Mouse (Mus musculus) liver, postnatal 0 days (tissue): ENCODE data around the gene Hivep1. TPM values are rescaled to one million over a fixed set of nuclear protein-coding genes. Genes with fewer than 3 reads are reported as not detected.

Experiments
- ATAC-seq: fragments of 200-750 bp; cut with Nextera tagmentation; 2 replicates; pipeline ENCODE4 v1.8.0; 2017; ENCODE audit warnings: mild to moderate bottlenecking, moderate library complexity
- DNase-seq: peaks from one replicate; pipeline ENCODE4 v3.0.0-alpha.2; 2016
- H3K27ac ChIP-seq: fragments of 300-500 bp; sonication (generic); 2 replicates; pipeline ENCODE4 v1.5.1; 2014; ENCODE audit warnings: antibody characterized with exemption, moderate library complexity, mild to moderate bottlenecking, low read depth
- H3K27me3 ChIP-seq: fragments of 300-500 bp; sonication (generic); 2 replicates; pipeline ENCODE4 v1.6.1; 2014; ENCODE audit warnings: low read length, control low read depth, mixed read lengths; ENCODE audit not compliant: insufficient read depth
- H3K36me3 ChIP-seq: fragments of 300-500 bp; sonication (generic); replicated peaks from 2 replicates; pipeline ENCODE4 v1.6.1; 2014; ENCODE audit warnings: mild to moderate bottlenecking, control low read depth, low read length, moderate library complexity, mixed read lengths; ENCODE audit not compliant: insufficient read depth
- H3K4me1 ChIP-seq: fragments of 300-500 bp; sonication (generic); 2 replicates; pipeline ENCODE4 v1.6.1; 2014; ENCODE audit warnings: antibody characterized with exemption, mild to moderate bottlenecking, control low read depth; ENCODE audit not compliant: insufficient read depth
- H3K4me2 ChIP-seq: fragments of 300-500 bp; sonication (generic); 2 replicates; pipeline ENCODE4 v1.6.1; 2014; ENCODE audit warnings: low read depth, mild to moderate bottlenecking, low read length, moderate library complexity, mixed read lengths
- H3K4me3 ChIP-seq: fragments of 300-500 bp; sonication (generic); 2 replicates; pipeline ENCODE4 v1.5.1; 2014; ENCODE audit warnings: low read depth, low read length
- H3K9ac ChIP-seq: fragments of 300-500 bp; sonication (generic); replicated peaks from 2 replicates; pipeline ENCODE4 v1.6.1; 2014; ENCODE audit warnings: mild to moderate bottlenecking, moderate library complexity
- H3K9me3 ChIP-seq: fragments of 300-500 bp; sonication (generic); 2 replicates; pipeline ENCODE4 v1.6.1; 2016; ENCODE audit warnings: mild to moderate bottlenecking, control low read depth, low read length, mixed read lengths
- CTCF ChIP-seq: sonication (generic); IDR thresholded peaks from 2 replicates; pipeline ENCODE4 v1.5.1; 2016; ENCODE audit warnings: antibody characterized with exemption, low read depth
- EP300 ChIP-seq: IDR thresholded peaks from 2 replicates; pipeline ENCODE4 v1.6.1; 2016; ENCODE audit warnings: antibody characterized with exemption, low read depth, mild to moderate bottlenecking
- WGBS: fragments of 180-500 bp; shearing (Covaris S2); extraction: QIAGEN DNeasy Blood & Tissue Kit; methylation state at CpG from one replicate; pipeline ENCODE4 v1.1.7; 2014; ENCODE audit not compliant: insufficient replicate concordance; 5-methylcytosine and 5-hydroxymethylcytosine counted together
- polyA plus RNA-seq: library from polyadenylated mRNA; unstranded; fragments of >200 nt; fragmentation: Nextera tagmentation; extraction: Ambion mirVana; gene quantifications from 2 replicates; pipeline ENCODE4 v1.2.1, GENCODE M21; 2015

The Hivep1 gene
- polyA plus RNA-seq, 1 experiment from 2014 or later = 3.1 TPM

DNA sequence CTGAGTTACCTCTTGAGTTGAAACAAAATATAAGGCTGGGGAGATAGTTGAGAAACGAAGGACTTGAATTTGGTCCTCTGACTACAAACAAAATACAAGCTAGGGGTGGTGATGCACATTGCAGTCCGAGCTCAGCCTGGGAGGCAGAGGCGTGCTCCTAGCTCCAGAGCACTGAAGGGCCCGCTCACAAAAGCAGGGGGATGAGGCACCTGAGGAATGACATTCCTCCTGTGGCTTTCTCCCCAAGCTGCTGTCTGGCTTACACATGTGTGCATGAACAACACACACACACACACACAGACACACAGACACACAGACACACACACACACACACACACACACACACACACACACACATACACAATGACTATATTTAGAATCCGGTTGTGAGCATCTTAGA, 60.9 kb downstream of the Hivep1 start:
- Histone ChIP-seq H3K4me3 (no peak overlapping the region), H3K9ac (no peak overlapping the region), H3K27ac (no peak overlapping the region), H3K27me3 (no peaks in the 10 kb centered on the region), H3K4me2 (no peak overlapping the region), H3K9me3 (no peaks in the 10 kb centered on the region), H3K4me1 (peaks cover 14% of the 10 kb centered on the region), H3K36me3 (no peaks in the 10 kb centered on the region)
- no peak for ATAC-seq
- no peak for DNase-seq
- TF ChIP-seq EP300 (no peak), CTCF (no peak)
- 76% methylated on average over 5 of the region's 5 CpGs for WGBS

DNA sequence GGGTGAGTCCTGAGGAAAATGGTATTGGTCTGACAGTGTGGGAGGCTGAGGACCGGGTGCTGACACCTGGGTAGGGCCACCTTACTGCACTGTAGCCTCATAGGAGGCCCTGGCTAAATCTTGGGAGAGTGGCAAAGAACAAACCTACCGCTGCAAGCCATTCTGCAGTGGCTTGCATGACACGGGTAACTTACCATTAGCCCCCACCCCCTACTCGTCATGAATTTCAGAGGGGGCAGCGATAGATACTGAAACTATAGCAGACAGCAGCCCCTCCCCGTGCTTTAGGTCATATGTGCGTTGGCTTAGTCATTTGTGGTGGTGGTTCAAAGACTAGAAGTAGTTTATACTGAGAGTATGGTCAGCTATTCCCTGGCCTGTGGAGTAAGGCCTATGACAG, 61.8 kb downstream of the Hivep1 start:
- no peak overlapping the region for H3K27ac ChIP-seq
- ATAC-seq = no peak
- no peak for TF ChIP-seq CTCF
- TF ChIP-seq EP300 = no peak
- H3K4me3 ChIP-seq = no peak overlapping the region
- H3K4me2 ChIP-seq = no peak overlapping the region
- no peaks in the 10 kb centered on the region for H3K27me3 ChIP-seq
- 86% methylated on average over 7 of the region's 7 CpGs for WGBS
- H3K36me3 ChIP-seq = no peaks in the 10 kb centered on the region
- peaks cover 7% of the 10 kb centered on the region for H3K4me1 ChIP-seq
- no peaks in the 10 kb centered on the region for H3K9me3 ChIP-seq
- no peak overlapping the region for H3K9ac ChIP-seq
- no peak for DNase-seq

DNA sequence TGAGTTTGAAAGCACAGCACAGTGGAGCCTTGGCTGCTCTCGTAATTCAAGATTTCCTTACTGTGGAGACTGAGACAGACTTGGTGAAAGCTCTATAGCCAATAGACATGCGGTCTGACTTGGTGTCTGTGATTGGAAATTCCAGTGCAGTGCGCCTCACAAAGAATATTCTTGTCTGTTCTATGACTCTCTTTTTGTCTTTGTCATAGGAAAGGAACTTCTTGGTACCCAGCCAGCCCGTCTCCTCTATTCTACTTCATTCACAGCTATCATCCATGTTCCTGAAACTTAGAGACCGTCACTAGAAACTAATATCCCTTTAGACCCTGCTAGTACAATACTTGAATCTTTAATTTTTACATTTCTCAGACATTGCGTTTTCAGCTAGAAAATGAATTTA, 64.5 kb downstream of the Hivep1 start:
- no peak overlapping the region for H3K9ac ChIP-seq
- peaks cover 5% of the 10 kb centered on the region for H3K4me1 ChIP-seq
- no peak overlapping the region for H3K27ac ChIP-seq
- no peaks in the 10 kb centered on the region for H3K27me3 ChIP-seq
- no peak overlapping the region for H3K4me3 ChIP-seq
- ATAC-seq = no peak
- no peaks in the 10 kb centered on the region for H3K36me3 ChIP-seq
- DNase-seq = no peak
- no peak overlapping the region for H3K4me2 ChIP-seq
- TF ChIP-seq EP300 (no peak), CTCF (no peak)
- no peaks in the 10 kb centered on the region for H3K9me3 ChIP-seq
- 85% methylated on average over 6 of the region's 6 CpGs for WGBS

DNA sequence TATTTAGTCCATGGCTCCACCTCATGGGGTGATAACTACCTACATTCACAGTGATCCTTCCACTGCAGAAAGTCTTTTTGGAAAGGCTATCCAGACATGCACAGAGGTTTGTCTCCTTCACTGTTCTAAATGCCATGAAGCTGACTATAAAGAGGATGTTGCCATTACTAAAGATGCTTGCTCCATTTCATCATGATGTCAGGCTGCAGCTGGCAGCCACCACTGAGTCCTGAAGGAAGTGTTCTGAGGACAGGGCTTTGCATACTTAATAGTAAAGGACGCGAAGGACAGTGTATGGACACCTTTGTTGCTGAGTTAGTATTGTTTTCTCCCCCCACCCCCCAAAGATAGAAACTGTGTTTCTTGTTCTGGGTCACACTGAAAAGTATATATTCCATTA, 67.2 kb downstream of the Hivep1 start:
- Histone ChIP-seq H3K9ac (no peak overlapping the region), H3K4me2 (no peak overlapping the region), H3K4me1 (peaks cover 2% of the 10 kb centered on the region; the same call in 1 of the 2 replicates), H3K27me3 (no peaks in the 10 kb centered on the region), H3K4me3 (no peak overlapping the region), H3K9me3 (no peaks in the 10 kb centered on the region), H3K36me3 (peaks cover 3% of the 10 kb centered on the region; the same call in 1 of the 2 replicates), H3K27ac (no peak overlapping the region)
- DNase-seq (no peak), ATAC-seq (no peak)
- 81% methylated on average over 2 of the region's 2 CpGs for WGBS
- TF ChIP-seq CTCF (no peak), EP300 (no peak)

DNA sequence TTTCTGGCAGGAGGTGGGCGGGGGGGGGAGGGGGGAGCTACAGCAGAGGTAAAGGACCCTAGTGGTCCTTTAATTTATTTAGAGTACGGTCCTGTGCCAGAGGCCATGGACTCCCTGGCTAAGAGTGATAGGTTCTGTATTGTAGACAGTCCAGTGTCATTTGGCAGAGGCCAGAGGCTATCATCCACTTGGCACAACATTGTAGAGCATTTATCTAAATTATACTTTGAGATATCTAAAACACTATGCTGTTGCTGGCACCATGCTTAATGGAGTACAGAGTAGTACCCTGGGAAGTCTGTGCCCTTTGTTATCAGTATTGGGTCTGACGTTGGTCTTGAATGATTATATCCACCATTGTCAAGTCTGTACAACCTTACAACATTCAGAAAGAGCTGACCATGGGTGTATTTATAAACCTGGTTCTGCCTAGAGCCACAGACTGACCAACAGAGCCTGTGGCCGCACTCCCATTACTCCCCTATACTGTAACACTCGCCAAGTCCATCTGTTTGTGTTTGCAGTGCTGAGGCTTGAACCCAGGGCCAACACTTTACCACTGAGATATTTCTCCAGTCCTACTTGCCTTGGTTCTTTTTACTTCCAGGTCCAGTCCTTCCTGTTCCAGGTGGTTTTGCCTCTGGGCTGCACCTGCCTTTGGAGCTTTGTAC, 69.4 kb downstream of the Hivep1 start:
- H3K4me1 ChIP-seq = peaks cover 2% of the 10 kb centered on the region; the same call in 1 of the 2 replicates
- H3K9me3 ChIP-seq = no peaks in the 10 kb centered on the region
- H3K4me3 ChIP-seq = no peak overlapping the region
- no peaks in the 10 kb centered on the region for H3K27me3 ChIP-seq
- H3K36me3 ChIP-seq = peaks cover 3% of the 10 kb centered on the region; the same call in 1 of the 2 replicates
- DNase-seq (no peak), ATAC-seq (no peak)
- H3K9ac ChIP-seq = no peak overlapping the region
- no peak overlapping the region for H3K27ac ChIP-seq
- WGBS = 72% methylated on average over 5 of the region's 5 CpGs
- no peak overlapping the region for H3K4me2 ChIP-seq
- no peak for TF ChIP-seq CTCF
- no peak for TF ChIP-seq EP300

DNA sequence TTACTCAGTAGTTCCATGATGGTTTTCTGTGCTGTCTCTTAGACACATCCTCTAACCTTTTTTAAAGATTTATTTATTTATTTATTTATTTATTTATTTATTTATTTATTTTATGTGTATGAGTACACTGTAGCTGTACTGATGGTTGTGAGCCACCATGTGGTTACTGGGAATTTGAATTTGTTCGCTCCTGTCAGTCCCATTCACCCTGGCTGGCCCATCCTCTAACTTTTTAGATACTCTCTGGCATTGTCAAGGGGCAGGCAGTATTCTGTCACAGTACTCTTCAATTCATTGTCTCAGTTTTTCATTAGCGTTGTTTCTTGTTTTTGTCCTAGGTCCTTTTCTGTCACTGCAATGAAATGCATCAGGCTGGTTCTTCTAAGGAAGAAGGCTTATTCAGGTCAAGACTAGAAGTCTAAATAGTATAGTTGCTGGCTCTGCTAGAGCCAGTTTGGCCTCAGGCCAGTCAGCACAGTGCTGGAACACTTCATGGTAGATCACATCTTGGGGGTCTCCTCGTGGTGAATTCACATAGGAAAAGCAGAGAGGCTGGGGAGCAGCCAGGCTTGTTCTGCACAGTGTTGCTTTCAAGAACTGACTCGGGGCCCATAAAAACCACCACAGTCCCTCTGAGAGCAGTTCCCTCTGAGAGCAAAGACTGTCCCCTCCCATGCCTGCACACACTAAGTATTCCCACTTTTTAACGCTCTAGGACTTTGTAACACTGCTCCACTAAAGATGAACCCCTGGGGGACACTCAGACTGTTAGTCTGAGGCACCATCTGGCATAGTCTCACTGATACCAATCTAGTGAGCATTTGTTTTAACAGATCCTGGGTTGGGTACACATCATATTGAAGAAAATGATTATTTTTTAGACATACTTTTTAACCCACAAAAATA, 70.2 kb downstream of the Hivep1 start:
- Histone ChIP-seq H3K27me3 (no peaks in the 10 kb centered on the region), H3K4me2 (no peak overlapping the region), H3K9ac (no peak overlapping the region), H3K9me3 (no peaks in the 10 kb centered on the region), H3K4me3 (no peak overlapping the region), H3K4me1 (peaks cover 2% of the 10 kb centered on the region; the same call in 1 of the 2 replicates), H3K36me3 (peaks cover 3% of the 10 kb centered on the region; the same call in 1 of the 2 replicates), H3K27ac (no peak overlapping the region)
- 76% methylated on average over 5 of the region's 5 CpGs for WGBS
- ATAC-seq (no peak), DNase-seq (no peak)
- TF ChIP-seq CTCF = no peak
- TF ChIP-seq EP300 = no peak
